Mouse (Mus musculus): ENCODE results near the gene Gm9821. TPM values are rescaled to one million over a fixed set of nuclear protein-coding genes. Genes with fewer than 3 reads are reported as not detected.

Gm9821 gene
- not detected in 2 replicates for polyA plus RNA-seq (2021; fragmentation: Nextera tagmentation)
- long read RNA-seq, experiment 1: 0 reads
- long read RNA-seq, experiment 2: 0 reads

DNA sequence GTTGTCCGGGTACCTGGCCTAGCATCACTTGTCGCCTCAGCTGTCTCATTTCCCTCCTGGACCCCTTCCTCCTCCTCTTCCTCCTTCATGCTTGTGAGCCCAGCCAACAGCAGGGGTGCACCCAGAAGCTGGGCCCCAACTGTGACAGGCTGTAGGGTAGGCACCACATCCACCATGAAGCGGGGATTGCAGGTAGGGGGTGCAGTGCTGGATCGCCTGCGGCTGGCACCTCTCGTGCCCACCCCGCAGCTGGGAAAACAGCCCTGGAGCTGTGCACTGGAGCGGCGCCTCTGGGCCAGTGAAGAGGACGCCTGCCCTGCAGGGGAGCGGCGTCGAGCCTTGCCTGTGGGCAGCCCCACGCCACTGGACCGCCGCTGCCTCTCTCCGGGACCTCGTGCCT, at the start of gene Gm9821:
TSS of gene Gm9821 (plus strand) at position 221 of the 400 bp plus-strand sequence.

DNA sequence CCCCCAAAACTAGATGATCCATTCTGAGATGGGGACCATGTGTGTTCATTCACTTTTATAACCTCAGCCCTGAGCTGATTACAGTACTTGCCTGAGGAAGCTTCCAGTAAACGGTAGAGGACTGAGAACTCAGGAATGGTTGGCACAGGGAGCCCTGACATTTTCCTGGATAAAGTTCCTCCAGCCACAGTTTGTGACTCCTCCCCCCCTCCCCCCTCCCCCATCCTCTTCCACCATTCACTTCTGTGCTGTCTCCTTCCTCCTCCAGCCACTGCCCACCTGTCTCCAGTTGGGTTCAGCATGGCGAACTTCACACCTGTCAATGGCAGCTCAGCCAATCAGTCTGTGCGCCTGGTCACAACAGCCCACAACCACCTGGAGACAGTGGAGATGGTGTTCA, 18.6 kb upstream of the Gm9821 start, which contains the start of gene Chrm4:
TSS of gene Chrm4 (plus strand) at position 301 of the 400 bp plus-strand sequence.

DNA sequence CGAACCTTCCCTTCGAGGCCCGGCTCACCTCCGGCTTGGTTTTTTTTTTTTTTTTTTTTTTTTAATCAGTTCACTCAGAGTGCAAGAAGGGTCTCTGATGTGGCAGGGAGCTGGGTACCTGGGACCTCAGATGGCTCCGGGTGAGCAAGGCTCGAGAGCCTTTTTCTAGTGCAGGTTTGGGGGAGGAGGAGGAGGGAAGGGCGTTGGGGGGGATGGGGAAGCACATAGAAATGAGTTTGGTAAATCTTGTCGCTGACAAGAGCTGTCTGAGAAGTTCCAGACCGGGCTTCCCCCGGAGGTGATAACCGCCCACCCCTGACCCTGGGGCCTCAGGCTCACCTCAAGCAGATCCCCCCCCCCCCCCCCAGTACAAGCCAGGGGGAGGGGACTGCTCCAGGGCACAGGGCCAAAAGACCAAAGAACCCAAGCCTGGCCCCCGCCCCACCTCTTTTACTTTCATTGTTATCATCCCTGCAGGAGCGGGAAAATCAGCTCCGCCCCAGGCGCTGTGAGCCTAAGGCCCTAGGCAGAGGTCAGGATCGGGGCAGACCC, 13.3 kb upstream of the Gm9821 start, which contains the start of gene Mdk:
TSS of gene Mdk (minus strand) at position 138 of the 552 bp plus-strand sequence.

DNA sequence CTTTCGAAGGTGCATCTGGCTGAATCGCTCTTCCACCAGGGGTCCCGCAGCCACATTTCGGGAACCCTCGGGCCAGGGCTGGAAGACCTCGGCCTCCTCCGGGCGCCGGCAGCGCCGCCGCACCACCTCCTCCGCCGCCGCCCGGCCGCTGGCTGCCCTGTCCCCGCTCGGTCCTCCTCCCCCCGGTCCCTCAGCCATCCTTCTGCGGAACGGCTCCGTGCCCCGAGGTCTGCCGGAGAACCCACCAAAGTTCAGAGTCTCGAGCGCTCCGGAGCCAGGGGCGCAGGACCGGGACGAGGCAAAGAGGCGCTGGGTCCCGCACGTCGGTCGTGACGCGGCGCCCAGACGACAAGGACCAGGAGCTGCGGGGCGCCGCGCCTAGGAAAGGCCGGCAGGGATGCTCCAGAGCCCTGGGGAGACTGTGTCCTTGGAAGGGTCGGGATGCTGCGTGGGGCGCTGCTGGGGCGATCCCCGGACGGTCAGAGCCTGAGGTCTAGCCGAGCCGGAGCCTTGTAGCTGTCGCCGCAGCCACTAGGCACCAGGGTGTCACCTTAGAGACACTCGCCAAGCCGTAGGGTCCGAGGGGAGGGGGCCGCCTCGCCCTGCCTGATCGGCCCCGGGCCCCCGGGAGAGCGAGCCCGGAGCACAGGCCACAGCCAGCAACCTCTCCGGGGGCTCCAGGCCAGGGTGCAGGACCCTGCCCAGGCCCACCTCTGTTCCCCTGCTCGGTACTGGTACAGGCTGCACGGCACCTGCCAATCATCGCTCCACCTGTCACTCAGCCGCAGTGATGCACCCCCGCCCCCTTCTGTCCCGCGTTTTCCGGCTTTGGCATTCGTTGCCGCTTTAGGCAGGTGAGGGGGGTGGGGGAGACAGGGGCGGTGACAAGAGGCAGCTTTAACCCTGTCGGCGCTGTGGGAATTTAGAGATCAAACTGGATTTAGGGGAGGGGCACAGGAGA, 30.4 kb downstream of the Gm9821 start, which contains the start of gene Dgkz:
TSS of gene Dgkz (minus strand) at position 284 of the 961 bp plus-strand sequence.

Small RNA genes lying within 50 kb of the gene (microRNA-seq; reads per million reads assigned to microRNA genes)
- 1.7 reads per million for gene Mir6999

Other genes with a start within 250 kb of the Gm9821 start
- gene Atg13, start 235.1 kb upstream of the Gm9821 start, polyA plus RNA-seq (2021; fragmentation: Nextera tagmentation): 49.1 and 55.7 TPM in 2 replicates
- gene Harbi1, start 234.9 kb upstream of the Gm9821 start, polyA plus RNA-seq (2021; fragmentation: Nextera tagmentation): 7.6 and 10.1 TPM in 2 replicates
- gene Ambra1, start 215.6 kb upstream of the Gm9821 start, polyA plus RNA-seq (2021; fragmentation: Nextera tagmentation): 6.8 and 7.4 TPM in 2 replicates
- gene Chrm4, start 18.5 kb upstream of the Gm9821 start, polyA plus RNA-seq (2021; fragmentation: Nextera tagmentation): 2.0 and 2.4 TPM in 2 replicates
- 31.8 and 57.3 TPM in 2 replicates for gene Mdk, start 13.4 kb upstream of the Gm9821 start, polyA plus RNA-seq (2021; fragmentation: Nextera tagmentation)
- 33.1 and 33.5 TPM in 2 replicates for gene Dgkz, start 30.2 kb downstream of the Gm9821 start, polyA plus RNA-seq (2021; fragmentation: Nextera tagmentation)
- gene Creb3l1, start 78.8 kb downstream of the Gm9821 start, polyA plus RNA-seq (2021; fragmentation: Nextera tagmentation): 1.3 and 1.6 TPM in 2 replicates
- gene Phf21a, start 147.4 kb downstream of the Gm9821 start, polyA plus RNA-seq (2021; fragmentation: Nextera tagmentation): 15.8 and 18.5 TPM in 2 replicates

Measured in layer of hippocampus, adult 6 months (tissue).